Mouse (Mus musculus): ENCODE measurements around the gene Utp3.
A peak's percentile ranks its signal among the peaks of the same experiment; 100 is the strongest.
"Not testable (repeated sequence)": the region's sequence is repeated elsewhere in the genome, so short reads cannot be mapped to it uniquely, and the experiment has no call there.

Utp3 gene

DNA sequence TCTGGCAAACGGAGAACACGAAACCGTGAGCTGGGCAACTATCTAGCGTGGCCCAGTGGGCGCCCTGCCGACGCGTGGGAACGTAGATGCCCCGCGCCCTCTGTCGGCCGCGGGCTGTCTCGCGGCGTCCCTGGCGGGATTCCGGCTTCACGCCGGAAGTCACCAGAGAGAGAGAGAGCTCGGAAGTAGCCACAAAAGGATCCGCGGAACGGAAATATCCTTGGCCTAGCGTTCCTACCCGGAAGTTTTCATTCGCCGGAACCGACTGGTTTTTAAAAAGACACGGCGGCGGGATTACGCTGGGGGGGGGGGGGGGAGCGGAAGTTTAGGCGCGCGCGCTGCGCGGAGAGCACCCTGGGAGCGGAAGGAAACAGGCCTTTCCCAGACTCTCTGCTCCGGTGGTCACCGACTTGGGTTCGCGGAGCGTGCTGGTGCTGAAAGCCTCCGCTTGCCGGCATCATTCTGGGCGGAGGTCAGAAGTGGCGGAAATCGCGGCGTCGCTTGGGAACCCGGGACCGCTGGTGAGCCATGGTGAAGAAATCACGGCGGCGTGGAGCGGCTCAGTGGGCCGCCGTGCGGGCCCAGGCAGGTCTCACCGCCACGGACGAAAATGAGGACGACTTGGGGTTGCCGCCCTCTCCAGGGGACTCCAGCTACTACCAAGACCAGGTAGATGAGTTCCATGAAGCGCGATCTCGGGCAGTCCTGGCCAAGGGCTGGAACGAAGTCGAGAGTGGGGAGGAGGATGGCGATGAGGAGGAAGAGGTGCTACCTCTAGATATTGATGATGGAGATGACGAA is at the start of gene Utp3:
Utp3 (plus strand) TSS at position 377 of the 801 bp plus-strand sequence.
- DNase-seq (ENCODE audit: low spot score), result peak; percentile 100

- no peak for DNase-seq (ENCODE audit: low spot score)
These were observed 45.7 kb upstream of the Utp3 start for GRCm38 (mm10) chr5:88508555-88508954.

DNA sequence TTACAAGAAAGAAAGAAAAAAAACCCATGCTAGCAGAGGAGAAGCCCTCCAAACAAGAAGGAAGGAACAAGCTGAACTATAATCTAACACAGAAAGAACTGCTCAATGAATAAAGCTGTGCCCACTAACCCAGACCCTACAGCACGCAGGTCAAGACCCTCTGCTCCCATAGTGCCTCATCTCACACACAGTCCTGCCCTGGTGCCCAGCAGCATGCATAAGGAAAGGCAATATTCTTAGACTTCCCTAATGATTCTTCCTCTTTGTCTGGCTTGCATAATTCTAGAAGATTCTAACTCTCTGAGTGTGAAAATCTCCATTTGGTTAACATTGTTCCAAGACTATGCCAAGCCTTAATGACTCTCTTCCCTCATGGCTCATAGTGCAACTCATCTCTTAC is 45.3 kb upstream of the Utp3 start:
- no peak for DNase-seq (ENCODE audit: low spot score)

DNA sequence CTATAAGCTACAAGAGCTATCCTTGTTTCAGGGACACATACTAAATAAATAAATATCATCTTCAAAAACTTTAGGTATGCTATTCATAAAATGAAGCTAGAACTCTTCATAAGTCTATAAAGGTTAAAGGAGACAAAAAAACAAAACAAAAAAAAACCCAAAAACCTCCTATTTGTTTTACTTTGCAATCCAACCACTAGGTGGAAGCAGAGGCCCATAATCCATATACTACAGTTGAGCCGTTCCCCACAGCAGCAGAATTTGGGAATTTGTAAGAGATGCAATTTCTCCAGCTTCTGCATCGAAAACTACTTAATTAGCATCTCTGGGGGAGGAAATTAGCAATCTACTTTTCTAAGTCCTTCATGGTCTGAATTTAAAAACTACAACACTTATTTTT is 35.0 kb upstream of the Utp3 start:
- DNase-seq (ENCODE audit: low spot score), result peak; percentile 79

GRCm38 (mm10) chr5:88527657-88528056 is 26.6 kb upstream of the Utp3 start, which contains the start of gene Jchain:
Gene Jchain, minus strand, starts transcription at chr5:88527891.
- DNase-seq (ENCODE audit: low spot score), result no peak

DNA sequence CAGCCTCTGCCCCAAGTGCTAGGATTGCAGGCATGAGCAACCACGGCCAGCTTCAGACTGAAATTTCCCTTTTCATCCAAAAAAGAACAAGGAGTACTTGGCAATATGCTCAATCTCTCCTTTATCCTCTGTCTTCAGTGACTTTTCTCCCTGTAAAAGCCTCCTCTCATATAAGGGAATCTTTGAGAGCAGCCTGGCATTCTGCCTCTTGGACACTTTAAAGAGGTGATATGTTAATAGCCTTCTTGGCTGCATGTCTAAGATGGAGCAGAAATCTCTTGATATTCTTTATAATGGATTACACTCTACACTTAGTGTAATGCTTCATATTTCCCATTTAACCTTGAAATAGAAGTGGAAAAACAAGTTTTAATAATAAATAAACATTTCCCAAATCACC is 23.4 kb upstream of the Utp3 start:
- DNase-seq (ENCODE audit: low spot score), result no peak

- DNase-seq (ENCODE audit: low spot score), result no peak
These were observed 19.6 kb upstream of the Utp3 start for GRCm38 (mm10) chr5:88534697-88535096.

DNA sequence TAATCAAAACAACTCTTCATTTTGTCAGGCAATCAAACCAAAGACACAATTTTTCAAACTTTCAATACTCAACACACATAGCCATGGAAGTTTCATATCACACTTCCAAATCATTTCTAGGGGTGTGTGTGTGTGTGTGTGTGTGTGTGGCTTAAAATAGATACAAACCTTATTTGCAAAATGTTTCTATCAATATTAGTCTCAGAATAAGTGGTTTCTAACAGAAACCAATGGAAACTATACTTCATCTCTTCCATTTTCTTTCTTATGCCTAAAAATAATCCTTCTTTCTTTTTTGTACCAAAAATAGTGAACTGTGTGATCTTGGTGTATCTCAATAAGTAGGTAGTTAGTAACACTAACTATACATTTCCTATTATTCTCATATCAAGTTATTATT is 13.4 kb upstream of the Utp3 start:
- DNase-seq (ENCODE audit: low spot score), result no peak

DNA sequence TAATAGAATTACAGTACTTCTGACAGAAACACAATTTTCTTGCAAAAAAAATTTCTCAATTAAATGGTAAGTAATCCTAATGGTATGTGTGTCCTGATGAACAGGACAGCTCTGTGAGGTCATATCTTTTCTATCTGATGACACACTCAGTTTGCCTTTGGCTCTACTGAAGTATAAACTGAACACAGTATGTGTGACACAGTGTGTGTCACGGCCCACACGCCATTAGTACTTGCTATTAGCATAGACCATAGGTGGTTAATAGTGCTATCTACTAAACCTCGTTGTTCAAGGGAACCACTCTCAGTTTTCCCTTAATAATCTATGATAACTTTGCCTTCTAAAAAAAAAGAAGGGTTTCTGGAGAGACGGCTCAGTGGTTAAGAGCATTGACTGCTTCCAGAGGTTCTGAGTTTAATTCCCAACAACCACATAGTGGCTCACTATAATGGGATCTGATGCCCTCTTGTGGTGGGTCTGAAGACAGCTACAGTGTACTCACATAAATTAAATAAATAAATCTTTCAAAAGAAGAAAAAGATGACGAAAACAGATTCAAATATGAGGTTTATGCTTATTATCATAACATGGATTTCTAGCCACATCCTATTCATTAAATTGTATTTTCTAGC is 11.5 kb upstream of the Utp3 start:
- peak; percentile 69 for DNase-seq (ENCODE audit: low spot score)

DNA sequence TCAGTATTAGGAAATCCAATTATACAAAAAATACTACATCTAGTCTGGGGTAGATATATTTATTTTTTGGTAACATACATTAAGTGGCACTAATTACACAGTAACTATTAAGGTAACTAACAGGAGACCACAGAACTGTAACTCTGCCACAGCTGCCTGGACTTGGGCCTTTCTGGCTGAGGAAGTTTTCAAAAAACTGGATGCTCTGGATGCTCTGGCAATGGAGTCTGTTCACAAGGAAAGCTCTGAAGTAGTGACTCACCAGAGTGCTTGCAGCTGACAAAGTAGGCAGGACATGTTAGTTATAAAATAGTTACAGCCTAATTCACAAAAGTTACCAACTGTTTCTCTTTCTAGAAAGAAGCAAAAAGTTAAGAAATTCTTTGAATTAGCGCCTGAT is 9.9 kb upstream of the Utp3 start:
- not testable (repeated sequence) for DNase-seq (ENCODE audit: low spot score)

GRCm38 (mm10) chr5:88545536-88545935 is 8.7 kb upstream of the Utp3 start:
- DNase-seq (ENCODE audit: low spot score), result no peak

GRCm38 (mm10) chr5:88553271-88554085 is 784 bp upstream of the Utp3 start:
- DNase-seq (ENCODE audit: low spot score), result no peak

GRCm38 (mm10) chr5:88558991-88559390 is 4.7 kb downstream of the Utp3 start:
- no peak for DNase-seq (ENCODE audit: low spot score)

- DNase-seq (ENCODE audit: low spot score), result no peak
These were observed 7.0 kb downstream of the Utp3 start for GRCm38 (mm10) chr5:88561080-88561814.

DNA sequence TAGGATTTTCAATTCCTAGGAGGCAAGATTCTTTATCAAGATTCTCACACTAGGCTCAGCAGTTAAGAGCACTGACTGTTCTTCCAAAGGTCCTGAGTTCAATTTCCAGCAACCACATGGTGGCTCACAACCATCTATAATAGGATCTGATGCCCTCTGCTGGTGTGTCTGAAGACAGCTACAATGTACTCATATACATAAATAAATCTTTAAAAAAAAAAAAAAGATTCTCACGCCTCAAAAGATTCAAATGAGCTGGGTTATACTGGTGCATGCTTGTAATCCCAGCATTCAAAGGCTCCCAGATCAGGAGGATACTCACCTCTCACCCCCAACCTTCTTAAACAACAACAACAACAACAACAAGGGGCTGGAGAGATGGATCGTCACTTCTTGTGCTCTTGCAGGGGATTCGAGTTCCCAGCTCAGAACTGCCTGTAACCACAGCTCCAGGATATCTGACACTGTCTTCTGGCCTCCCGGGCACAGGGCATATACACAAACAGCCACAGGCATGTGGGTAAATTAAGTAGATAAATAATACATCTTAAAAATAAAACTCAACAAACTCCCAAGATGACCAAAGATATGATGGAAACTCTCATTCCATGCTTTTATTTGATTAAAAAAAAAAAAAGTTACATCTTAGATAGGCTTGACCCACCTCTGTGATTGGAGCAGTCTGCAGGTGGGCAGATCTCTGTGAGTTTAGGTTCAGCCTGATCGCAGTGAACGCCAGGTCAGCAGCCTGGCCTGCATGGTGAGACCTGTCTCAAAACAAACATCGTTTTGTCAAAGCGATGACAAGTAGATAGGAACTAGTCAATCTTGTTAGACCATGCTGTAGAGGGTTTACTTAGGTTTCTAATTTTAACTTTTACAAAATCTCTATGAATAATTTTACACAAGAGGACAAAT is 8.9 kb downstream of the Utp3 start:
- DNase-seq (ENCODE audit: low spot score), result no peak

DNA sequence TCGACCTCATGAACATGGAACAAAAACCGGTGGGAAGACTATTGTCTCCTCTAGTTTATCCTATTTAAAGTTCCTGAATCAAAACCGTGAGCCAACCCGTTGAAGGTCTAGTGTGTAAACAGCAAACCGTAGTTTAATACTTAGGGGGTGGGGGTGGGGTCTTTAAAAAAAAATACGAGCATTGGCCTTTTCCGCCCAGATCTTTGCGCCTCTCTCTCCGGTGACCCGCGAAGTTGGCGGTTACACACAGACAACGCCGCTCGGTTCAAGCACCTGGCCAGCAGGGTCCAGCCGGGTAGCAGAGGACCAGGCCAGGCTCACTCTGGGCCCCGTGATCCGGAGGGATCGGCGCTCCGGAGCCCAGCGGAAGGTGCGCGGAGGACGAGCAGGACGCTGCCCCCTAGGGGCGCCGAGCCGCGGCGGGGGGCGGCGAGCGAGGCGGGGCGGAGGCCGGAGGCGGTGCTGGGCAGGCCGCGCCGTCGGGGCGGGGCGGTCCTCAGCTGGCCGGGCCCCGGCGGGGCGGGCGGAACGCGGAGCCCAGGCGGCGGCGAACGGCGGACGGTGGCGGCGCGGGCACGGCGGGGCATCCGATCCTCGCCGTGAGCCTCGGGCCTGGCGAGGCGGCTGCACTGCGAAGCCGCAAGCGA is 10.4 kb downstream of the Utp3 start, which contains the start of gene Rufy3:
Rufy3 (plus strand) TSS at position 540 of the 647 bp plus-strand sequence.
- peak; percentile 83 for DNase-seq (ENCODE audit: low spot score)

DNA sequence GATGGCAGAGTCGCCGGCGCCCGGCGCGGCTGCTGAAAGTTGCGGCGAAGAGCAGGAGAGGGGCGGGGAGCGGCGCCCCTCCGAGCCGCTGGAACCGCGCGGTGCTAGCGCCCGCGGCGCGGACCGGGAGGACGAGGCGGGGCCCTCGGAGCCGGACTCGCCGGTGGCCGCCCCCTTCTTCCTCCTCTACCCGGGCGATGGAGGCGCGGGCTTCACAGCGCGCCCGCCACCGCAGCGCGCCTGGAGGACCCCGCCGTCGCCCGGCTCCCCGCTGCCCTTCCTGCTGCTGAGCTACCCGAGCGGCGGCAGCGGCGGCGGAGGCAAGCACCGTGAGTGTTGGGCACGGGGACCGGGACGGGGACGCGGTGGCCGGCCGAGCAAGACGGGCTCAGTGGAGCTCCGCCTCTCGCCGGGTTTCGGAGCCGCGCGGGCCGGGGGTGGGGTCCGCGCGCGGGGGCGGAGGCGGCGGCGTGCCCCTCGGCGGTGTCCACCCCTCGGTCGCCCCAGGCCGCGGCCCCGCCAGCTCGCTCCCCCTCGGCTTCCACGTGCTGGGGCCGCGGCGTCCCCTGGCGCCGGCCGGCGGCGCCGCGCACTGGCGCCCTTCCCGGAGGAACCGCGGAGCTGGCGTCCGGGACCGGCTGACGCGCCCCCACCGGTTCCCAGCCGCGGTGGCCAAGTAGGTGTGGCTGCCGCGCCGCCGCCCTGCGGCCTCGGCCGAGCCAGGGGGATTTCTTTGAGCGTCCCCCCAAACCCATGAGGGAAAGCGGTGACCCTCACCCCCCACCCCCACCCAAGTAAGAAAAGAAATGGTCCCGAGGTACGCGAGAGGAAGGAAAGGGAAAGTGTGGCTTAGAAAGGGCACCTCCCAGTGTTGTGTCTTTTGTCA is 11.1 kb downstream of the Utp3 start:
- DNase-seq (ENCODE audit: low spot score), result peak; percentile 67

DNA sequence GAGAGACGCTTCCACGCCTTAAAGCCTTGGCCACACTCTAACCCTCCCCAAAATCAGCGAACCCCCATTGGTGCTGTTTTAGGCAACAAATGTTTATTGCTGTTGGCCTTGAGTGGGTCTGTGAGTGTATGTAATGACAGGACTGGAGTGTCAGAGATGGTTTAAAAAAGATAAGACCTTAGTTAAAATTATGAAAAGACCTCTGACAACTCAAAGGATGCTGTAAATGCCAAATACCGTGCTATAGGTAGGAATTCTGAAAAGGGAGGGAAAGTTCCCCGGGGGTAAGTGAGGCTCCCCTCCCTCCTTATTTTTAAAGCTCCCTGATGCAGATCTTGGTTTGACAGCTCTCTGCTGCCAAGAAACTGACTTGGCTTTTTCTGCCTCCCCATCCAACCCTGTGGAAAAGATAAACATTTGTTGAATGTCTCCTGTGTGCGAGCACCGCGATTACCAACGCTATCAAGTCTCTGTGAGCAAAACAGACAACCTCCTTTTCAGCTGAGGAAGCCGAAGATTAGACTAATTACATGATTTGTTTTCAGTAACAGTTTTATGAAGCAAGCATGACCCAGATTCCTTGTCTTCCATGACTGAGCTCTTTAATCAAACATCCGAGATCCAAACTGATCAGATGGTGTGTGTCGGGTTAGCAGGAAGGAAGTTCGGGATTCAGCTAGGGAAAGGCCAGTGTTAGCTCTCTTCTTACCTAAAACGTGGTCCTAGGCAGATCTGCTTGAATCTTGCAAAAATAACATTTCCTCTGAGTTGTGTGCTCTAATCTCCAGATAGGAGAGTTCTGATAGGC is 12.0 kb downstream of the Utp3 start:
- DNase-seq (ENCODE audit: low spot score), result peak; percentile 38
